Mouse (Mus musculus) urinary bladder, postnatal 0 days (tissue): ENCODE results near the gene Hist1h3f. TPM values are rescaled to one million over a fixed set of nuclear protein-coding genes. Genes with fewer than 3 reads are reported as not detected.

Experiments
- polyA plus RNA-seq: library from polyadenylated mRNA; unstranded; fragments of >200 nt; fragmentation: Nextera tagmentation; extraction: Ambion mirVana; gene quantifications from 2 replicates; pipeline ENCODE4 v1.2.1, GENCODE M21; 2015

The Hist1h3f gene
- 0.28 and 0.43 TPM in 2 replicates for polyA plus RNA-seq

GRCm38 (mm10) chr13:23543965-23544786, at the start of gene Hist1h3f:
Gene Hist1h3f, plus strand, starts transcription at chr13:23544052.

GRCm38 (mm10) chr13:23530901-23531875, 12.7 kb upstream of the Hist1h3f start, which contains the start of gene Hist1h4h:
Gene Hist1h4h, plus strand, starts transcription at chr13:23531050.

GRCm38 (mm10) chr13:23533560-23534367, 10.1 kb upstream of the Hist1h3f start, which contains the start of gene Hist1h2af:
Gene Hist1h2af, plus strand, starts transcription at chr13:23533906.

GRCm38 (mm10) chr13:23535137-23536075, 8.4 kb upstream of the Hist1h3f start, which contains the start of gene Hist1h3g:
Gene Hist1h3g, plus strand, starts transcription at chr13:23535422.

GRCm38 (mm10) chr13:23542999-23543607, 749 bp upstream of the Hist1h3f start, which contains the start of gene Hist1h2bh:
Gene Hist1h2bh, minus strand, starts transcription at chr13:23543392.

GRCm38 (mm10) chr13:23551146-23551834, 7.4 kb downstream of the Hist1h3f start, which contains the start of gene Hist1h4f:
Gene Hist1h4f, minus strand, starts transcription at chr13:23551648.

GRCm38 (mm10) chr13:23552962-23553361, 9.1 kb downstream of the Hist1h3f start, which contains the start of gene Hist1h1d:
Gene Hist1h1d, plus strand, starts transcription at chr13:23553262.

GRCm38 (mm10) chr13:23561883-23562659, 18.2 kb downstream of the Hist1h3f start, which contains the start of gene Hist1h3e:
Gene Hist1h3e, minus strand, starts transcription at chr13:23562369.

GRCm38 (mm10) chr13:23571022-23571503, 27.2 kb downstream of the Hist1h3f start, which contains the start of the genes Hist1h2ae and Hist1h2bg:
Gene Hist1h2ae, minus strand, starts transcription at chr13:23571220.
Gene Hist1h2bg, plus strand, starts transcription at chr13:23571396.

GRCm38 (mm10) chr13:23573898-23574524, 30.2 kb downstream of the Hist1h3f start, which contains the start of the genes Hist1h2bf and Hist1h2ad:
Gene Hist1h2bf, minus strand, starts transcription at chr13:23574196.
Gene Hist1h2ad, plus strand, starts transcription at chr13:23574381.

GRCm38 (mm10) chr13:23575271-23575851, 31.5 kb downstream of the Hist1h3f start, which contains the start of gene Hist1h3d:
Gene Hist1h3d, plus strand, starts transcription at chr13:23575763.

GRCm38 (mm10) chr13:23581408-23582218, 37.8 kb downstream of the Hist1h3f start, which contains the start of gene Hist1h4d:
Gene Hist1h4d, plus strand, starts transcription at chr13:23581598.

